Mouse (Mus musculus): ENCODE measurements around the gene Prkch.

The Prkch gene

DNA sequence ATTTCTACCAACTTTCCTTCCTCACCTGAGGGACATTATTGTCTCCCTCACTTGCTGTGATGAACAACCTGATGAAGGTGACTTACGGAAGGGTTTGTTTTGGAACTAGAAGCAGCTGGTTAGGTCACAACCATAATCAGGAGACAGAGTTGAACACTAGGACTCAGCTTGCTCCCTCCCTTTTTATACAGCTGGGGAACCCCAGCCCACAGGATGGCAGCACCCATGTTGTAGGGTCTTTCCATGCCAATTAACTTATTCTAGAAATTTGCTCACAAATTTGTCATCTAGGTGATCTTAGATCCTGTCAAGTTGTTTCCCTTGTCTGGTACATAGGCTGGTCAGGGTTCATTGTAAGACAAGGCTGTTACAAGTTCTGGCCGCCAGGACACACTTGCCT, 130.7 kb downstream of the Prkch start:
- no peak for DNase-seq (ENCODE audit: low spot score in 2 of 2)

DNA sequence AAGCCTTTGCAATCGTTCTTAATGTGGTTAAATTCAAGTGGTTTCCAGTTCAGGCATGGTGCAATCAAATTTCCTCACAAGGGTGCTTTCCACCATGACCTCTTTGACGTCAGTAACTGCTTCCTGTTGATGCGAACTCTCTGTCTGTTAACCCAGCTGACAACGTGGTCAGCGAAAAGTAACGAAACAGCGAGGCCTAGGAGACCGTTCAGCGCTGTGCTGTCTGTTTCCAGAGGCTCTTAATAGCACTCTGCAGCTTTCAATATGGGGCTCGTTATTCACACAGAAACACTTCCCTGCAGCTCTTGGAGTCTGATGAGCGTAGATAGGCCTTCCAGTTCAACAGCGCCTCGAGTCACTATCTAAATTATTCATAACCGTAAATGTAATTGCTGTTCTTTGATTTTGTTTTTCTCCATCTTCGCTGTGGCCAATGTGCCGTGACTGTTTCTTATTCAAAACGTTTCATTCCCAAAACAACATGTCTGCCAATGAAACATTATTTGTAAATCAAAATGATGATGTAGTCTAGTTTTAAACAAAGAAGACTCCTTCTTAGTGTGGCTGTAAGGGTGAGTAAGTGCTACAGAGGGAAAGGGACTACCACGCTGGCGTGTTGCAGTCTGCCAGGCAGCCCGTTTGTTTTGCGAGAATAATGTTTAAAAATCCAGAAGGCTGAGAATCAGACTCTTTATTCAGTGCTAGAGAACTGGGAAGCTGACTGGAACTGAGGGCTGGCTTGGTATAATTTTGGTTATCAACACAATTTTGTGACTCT, 131.5 kb downstream of the Prkch start:
- DNase-seq (ENCODE audit: low spot score in 2 of 2), result no peak

DNA sequence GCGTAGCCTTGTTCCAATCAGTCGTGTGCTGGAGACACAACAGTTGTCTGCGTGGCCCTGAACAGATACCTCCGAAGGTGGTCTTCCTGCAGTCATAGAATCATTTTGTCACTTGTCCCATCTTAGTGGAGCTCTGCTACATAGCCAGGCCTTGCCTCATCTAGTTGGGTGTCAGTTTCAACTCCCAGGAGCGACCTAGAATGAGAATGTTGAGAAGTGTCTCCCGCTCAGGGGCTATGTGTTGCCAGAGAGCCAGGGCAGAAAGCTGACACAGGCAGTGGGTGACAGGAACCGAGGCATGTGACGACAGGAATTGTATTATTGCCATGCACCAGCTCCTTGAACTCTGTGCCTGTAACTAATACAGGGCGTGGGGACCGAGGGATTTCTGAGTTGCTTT, 133.4 kb downstream of the Prkch start:
- no peak for DNase-seq (ENCODE audit: low spot score in 2 of 2)

DNA sequence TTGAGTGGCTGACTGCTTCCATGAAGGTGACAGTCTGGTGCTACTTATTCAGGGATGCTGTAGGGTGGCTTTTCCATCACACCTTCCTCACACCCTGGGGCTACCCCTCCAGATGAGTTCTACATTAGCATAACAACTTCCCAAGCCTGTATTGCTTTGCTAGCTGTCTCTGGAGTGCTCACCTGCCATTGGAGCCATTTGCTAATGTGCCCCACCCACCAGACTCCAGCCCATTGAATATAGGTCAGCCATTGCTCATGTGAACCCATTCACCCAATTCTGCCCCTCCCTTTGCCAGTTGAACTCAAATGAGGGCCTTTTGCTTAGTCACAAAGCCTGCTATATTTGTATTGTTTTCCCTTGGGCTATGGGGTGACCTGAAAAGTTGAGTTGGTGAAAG, 135.2 kb downstream of the Prkch start:
- DNase-seq (ENCODE audit: low spot score in 2 of 2), result no peak

DNA sequence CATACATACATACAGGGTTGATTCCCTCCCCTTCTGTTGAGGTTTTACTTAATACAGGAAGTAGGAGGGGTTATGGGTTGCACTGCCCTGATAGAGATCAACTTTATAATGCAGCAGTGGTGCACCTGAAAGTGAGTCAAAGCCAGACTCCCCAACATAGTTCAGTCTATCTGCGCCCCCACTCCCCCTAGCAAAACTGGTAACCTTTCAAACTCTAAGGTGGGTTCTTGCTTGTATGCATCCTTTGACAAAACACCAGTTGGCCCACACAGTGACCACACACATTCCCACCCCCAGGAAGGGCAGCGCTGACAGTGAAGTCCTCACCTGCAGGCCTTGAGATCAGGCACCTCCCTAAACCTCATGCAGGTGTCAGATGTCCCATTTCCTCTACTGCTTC, 135.9 kb downstream of the Prkch start:
- DNase-seq (ENCODE audit: low spot score in 2 of 2), result no peak

DNA sequence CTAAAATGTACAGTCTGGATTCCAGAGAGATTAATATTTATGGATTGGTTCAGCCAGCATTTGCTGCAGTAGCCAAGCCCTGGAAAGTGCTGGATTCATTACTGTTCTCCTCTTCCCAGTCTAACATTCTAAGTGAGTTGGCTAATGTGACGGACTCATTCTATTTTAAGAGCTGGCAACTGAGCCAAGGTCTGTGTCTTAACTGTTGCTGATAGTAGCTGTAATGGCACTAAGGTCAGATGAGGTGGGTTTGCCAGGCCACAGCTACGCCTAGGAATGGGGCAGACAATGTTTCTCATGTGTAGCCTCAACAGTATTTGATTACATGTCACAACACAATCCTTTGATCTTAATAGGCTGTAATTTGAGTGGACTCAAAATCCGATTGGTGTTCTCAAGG, 137.5 kb downstream of the Prkch start:
- DNase-seq (ENCODE audit: low spot score in 2 of 2), result no peak

DNA sequence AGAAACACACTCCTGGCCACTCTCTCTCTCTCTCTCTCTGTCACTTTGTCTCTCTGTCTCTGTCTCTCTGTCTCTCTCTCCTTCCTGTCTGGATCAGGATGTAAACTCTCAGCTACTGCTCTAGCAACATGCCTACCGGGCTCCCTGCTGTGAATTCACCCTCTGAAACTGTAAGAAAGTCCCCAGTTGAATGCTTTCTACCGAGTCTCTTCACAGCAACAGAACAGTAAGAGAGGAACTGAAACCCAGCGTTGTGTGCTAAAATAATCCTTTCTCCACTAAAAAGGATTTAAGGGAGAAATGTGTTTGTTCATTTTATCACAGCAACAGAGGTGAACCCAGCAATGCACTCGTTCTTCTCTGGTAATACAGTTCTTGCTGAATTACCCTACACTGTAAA, 138.5 kb downstream of the Prkch start:
- DNase-seq (ENCODE audit: low spot score in 2 of 2), result no peak

DNA sequence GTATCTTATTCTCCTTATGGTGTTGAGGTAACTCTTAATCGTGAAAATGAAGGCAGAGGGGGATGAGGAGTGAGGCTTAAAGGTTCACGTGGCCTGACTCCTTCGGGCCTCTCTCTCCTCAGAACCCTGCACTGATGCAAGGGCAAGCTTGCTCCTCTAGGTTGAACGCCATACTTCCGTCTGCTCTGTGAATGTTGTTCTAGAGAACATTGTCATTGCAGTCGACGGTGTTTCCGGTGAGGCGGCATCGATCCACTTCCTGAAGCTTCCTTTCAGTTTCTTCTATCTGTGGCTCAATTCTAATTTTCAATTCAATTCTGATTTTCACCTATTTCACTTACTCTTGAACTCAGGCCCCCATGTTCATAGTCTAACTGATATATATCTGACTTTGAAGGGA, 139.3 kb downstream of the Prkch start:
- DNase-seq (ENCODE audit: low spot score in 2 of 2), result no peak

DNA sequence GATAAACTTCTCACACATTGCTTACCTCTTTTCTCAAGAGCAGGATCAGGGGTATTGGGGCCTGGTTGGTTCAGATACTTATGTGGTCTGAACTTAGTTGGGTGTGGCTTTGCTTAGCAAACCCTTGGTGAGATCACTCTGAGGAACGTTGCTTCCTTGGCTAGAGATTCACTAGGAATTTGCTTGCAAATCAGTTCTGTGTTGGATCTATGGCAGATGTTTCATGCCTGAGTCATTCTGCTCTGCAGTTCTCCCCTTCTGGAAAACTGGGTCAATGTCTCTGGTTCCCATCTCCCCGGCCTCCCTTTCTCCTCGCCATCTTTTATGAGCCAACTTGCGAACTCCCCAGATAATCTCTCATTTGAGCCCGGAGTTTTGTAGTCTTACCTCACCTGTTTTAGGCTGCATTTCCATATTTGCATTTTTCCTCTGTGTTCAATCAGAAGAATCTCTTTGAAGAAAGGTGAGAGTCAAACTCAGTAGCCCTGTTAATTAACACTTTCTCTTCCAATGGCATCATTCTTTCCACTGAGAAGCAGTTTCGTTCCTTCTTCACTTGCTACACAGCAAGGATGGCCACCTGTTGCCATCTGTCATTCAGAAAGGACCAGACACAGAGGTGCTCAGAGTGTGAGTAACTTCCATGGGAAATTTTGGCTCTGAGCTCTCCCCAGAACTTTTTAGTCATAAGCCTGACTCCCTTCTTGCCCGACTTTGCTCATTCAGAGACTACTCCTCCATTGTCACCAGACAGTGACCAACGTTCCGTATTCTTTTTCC, 141.4 kb downstream of the Prkch start:
- no peak for DNase-seq (ENCODE audit: low spot score in 2 of 2)

DNA sequence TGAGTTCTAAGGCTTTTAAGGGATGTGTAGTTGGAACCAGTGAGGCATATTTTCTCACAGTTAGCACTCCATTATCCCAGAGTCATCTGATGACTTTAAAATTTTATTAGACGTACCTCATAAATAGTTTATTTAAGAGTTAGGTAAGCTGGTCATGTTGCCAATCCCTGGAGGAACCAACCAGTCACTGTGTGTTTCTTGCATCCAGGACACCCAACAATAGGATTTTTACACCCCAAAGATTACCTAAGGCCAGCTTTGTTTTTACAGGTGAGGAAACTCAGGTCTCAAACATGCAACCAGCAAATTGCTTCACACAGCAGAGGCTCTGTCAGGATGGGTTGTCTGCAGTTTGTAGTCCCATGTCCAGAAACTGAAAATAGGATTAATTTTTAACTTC, 142.4 kb downstream of the Prkch start:
- no peak for DNase-seq (ENCODE audit: low spot score in 2 of 2)

DNA sequence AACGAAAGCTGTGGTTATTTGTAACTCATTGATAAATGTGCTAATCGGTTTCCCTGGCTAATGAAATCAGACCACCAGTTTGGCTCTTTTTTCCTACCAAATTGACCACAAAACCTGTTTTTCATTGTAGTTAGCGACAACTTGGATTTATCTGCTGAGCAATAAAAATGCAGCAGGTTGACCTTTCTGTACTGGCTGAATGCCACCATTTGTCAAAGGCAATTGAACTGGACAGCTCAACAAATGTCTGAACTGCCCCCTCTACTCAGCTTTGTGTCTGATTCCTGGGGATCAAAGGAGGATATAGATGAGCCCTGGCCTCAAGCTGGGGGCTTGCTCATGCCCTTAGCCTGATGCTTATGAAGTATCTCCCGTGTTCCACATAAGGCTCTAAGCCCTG, 146.0 kb downstream of the Prkch start:
- no peak for DNase-seq (ENCODE audit: low spot score in 2 of 2)

DNA sequence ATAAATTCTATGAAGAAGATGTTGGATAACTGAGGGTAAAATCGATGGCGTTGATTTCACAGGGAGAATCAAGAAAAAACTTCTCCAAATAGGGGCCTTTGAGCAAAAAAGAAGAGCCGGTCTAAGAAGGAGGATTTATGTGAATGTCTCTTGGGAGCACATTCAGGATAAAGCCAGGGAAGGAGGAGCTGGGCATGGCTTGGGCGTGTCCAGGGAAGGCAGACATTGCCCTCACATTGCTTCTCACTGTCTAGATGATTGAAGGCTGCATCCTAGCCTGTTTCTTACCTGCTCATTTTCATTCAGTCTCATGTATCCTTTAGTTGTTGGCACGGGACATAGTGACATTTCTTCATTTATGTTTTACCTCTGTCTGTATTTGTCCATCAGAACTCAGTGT, 146.5 kb downstream of the Prkch start:
- no peak for DNase-seq (ENCODE audit: low spot score in 2 of 2)

DNA sequence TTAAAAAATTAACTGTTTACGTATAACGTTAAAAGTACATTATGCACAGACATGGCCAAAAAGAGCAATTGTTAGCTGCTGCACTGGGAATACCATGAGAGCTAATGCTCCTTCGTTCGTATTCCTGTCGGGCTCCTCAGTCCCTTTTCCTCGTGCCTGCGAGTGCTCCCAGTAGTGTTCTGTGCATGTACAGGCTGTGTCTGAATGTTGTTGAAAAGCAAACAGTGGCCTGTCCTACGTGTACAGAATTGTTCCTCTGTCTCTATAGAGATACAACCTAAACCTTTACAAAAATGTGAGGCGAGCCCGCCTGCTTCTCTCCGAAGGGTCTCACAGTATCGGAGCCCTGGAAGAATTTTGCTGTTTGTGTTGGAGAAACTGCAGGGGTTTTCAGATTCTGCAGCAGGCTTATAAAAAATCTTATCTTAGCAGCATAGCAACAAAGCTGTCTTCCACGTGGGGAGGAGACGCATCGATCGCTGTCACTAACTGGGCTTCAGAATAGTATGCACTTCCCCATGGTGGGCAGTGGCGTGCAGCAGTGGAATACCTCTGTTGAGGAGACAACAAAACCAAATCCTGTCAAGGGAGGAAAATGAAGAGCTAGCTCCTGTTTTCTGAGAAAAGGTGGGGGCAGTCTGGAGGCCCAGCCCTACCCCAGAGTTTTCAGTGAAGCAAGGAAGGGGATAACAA, 147.4 kb downstream of the Prkch start:
- DNase-seq (ENCODE audit: low spot score in 2 of 2), result no peak

DNA sequence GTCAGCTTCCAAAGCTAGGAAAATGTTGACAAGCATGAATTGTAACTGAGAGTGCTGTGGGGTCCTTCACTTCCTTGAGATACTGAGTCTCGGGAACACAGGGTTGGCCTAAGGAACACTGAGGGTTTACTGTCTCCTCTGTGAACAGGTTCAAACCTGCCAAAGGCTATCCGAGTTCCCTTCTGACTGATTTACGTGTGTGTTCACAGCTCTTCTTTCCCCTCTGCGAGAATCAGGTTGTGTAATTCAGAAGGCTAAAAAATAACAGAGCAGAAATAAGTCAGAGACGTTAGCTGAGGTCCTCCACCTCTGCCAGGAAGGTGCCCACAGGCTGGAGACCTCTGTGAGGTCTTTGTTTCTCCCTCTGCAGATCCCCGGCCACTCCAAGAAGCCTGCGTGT, 148.3 kb downstream of the Prkch start:
- no peak for DNase-seq (ENCODE audit: low spot score in 2 of 2)

DNA sequence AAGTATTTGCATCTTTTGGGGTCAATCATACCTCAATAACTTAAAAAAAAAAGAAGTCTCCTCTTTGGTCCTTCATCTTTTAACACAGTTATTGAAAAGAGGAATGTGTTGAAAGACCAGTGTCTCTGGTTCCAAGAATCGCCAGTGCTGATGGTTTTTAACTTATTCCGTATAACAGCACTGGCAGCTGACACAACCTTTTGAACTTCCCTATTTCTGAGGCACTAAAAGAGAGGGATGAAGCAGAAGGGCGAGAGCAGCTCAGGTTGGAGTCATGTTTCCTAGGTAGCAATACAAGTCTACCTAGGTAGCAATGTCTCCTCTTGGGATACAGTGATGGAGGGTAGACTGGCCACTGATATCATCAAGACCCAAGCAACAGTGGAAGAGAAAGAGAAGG, 152.3 kb downstream of the Prkch start:
- DNase-seq (ENCODE audit: low spot score in 2 of 2), result no peak

DNA sequence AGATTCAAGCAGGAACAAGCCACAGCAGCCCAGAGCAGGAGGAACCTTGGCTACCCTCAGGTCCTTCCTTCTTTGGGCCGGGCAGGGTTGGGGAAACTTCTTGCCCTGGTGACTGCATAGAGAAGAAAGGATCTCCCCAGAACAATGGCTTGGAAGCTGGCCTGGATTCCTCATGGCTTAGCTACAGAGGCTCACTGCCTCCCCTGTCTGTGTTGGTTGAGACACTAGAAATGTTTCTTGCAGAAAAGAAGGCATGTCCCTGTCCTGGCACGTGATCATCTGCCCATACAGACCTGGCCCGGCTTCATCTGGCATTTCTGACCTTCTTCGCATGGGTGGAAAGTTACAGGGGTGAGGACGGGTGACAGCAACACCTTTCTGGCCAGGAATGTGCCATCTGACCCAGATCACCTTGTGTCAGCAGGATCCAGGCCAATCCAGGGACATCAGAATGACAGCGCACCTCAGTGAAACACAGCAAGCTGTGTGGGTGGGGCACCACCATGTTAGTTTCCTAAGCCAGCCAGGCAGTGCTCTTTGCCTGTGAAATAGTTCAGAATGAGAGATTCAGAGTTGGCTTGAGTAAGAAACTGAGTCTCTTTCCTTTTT, 155.1 kb downstream of the Prkch start:
- DNase-seq (ENCODE audit: low spot score in 2 of 2), result no peak

DNA sequence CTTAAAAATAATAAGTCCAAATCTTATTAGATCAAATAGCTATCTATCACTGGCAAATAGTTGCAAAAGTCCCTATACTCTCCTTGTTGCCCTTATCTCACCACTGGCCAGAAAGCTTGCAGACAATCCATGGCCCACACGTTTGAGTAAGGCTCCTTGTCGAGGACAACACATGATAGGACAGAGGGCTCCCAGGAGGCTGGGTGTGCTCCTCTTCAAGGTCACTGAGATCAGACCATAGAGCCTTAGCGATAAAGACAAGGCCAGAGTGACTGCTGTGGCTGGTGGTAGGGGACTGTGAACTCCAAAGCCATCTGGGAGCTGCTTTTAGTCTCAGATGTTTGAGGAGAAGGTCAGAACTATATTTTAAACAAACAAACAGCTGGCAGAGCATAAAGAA, 158.0 kb downstream of the Prkch start:
- DNase-seq (ENCODE audit: low spot score in 2 of 2), result no peak

DNA sequence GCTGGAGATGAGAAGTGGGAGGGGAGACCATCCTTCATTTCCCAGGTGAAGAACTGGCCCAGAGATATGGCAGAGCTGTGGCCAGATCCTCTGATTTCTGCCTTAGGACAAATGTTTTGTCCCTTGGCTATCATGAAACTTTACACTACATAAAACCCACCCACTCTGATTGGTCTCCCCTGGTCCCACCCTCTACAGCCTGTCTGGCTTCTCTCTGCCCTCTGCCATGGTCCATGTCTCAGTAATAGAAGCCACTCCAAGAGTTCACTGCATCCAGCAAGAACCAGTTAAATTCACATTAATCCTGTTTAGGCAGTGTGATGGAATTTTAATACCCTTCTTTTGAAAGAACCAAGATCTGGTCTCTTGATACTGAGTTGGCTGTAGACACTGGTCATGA, 158.5 kb downstream of the Prkch start:
- DNase-seq (ENCODE audit: low spot score in 2 of 2), result no peak

DNA sequence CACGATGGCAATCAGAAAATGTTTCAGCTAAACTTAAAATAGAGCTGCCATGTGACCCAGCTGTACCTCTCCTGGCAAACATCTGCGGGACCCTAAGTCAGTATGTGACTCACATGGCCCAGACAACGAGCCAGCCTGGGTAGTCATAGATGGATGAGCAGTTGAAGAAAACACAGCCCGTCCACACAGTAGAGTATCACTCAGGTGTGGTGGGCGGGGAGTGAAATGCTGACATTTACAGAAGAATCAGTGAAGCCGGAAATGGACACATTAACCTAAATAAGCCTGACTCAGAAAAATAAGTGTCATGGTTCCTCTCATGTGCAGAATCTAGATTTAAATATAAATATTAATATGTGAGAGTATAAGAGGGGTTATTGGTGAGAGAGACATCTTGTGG, 161.5 kb downstream of the Prkch start:
- DNase-seq (ENCODE audit: low spot score in 2 of 2), result no peak

DNA sequence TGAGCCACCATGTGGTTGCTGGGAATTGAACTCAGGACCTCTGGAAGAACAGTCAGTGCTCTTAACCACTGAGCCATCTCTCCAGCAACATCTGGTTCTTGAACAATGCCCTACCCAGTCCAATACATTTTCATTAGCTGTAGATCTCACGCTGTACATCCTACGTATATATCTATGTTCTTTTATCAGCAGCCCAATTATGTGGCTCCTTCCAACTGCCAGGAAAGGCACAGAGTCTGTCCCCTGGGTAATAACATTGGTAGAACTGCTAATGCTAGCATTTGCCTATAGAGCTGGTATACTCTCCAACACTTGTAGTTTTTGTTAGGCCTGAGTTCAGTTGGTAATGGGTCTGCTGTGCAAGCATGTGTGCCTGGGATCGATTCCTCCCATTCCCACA, 163.8 kb downstream of the Prkch start:
- no peak for DNase-seq (ENCODE audit: low spot score in 2 of 2)

DNA sequence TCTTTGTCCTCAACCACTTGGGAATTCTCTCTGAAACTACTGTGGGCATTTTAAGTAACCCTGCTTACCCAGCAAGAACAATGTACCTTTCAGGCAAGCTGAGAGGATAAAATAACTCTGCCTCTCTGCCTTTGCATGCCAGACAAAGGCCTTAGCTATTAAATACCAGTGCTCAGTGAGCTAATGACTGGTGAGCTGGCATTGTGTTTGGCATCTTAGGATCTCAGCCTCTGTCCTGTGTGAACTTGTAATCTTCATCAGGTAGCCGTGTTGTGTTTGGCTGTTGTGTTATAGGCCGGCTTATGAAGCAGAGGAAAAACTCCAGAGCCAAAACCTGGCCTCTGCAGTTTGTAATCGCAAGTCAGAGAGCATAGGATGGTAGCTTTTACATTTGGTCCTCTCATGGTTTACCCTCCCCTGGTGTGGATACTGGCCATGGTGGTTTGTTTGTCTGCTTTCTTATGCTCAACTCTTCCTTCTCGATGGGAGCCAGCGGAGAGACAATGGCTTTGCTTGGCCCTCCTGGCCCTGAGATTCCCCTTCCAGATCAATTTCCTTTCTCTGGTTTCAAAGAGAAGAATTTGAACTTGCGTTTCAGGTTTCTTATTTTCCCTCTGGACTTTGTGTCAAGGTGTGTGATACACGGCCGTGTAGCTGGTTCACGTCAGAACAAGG, 170.0 kb downstream of the Prkch start:
- no peak for DNase-seq (ENCODE audit: low spot score in 2 of 2)

DNA sequence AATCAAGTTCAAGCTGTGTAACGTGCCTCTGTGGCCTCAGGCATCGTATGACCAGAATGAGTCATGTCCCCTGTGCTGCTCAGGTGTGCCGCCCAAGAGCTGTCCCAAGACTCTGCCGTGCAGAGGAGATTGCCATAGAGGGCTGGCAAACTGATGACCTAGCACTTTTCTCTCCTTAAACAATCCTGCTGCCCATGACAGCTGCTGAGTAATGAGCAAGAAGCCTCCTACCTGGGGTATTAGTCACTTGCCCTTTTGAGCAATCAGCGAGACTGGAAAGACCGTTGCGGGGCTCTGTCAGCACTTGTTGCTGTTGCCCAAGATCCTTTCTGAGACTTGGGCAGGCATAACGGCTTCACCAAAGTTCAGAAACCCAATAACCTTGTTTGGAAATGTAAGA, 171.1 kb downstream of the Prkch start:
- no peak for DNase-seq (ENCODE audit: low spot score in 2 of 2)
